Mouse (Mus musculus): ENCODE data around the gene Sel1l3. TPM values are rescaled to one million over a fixed set of nuclear protein-coding genes. Genes with fewer than 3 reads are reported as not detected.

Gene Sel1l3
- polyA plus RNA-seq (2012): 0.05 and 0.10 TPM in 2 replicates

- no peak for TF ChIP-seq GATA1 (IDR thresholded peaks at IDR 0.05; ENCODE audit: low read length)
These were observed at the start of gene Sel1l3 for GRCm38 (mm10) chr5:53213711-53214352. Gene Sel1l3 (minus strand): TSS chr5:53213927.

GRCm38 (mm10) chr5:53261999-53262398 is 48.3 kb upstream of the Sel1l3 start:
- TF ChIP-seq GATA1 (IDR thresholded peaks at IDR 0.05; ENCODE audit: low read length): no peak

GRCm38 (mm10) chr5:53259894-53260293 is 46.2 kb upstream of the Sel1l3 start:
- TF ChIP-seq GATA1 (IDR thresholded peaks at IDR 0.05; ENCODE audit: low read length): no peak

GRCm38 (mm10) chr5:53258038-53258786 is 44.5 kb upstream of the Sel1l3 start:
- TF ChIP-seq GATA1 (IDR thresholded peaks at IDR 0.05; ENCODE audit: low read length): no peak

- no peak for TF ChIP-seq GATA1 (IDR thresholded peaks at IDR 0.05; ENCODE audit: low read length)
These were observed 41.1 kb upstream of the Sel1l3 start for GRCm38 (mm10) chr5:53254821-53255220.

GRCm38 (mm10) chr5:53254154-53254553 is 40.4 kb upstream of the Sel1l3 start:
- no peak for TF ChIP-seq GATA1 (IDR thresholded peaks at IDR 0.05; ENCODE audit: low read length)

- no peak for TF ChIP-seq GATA1 (IDR thresholded peaks at IDR 0.05; ENCODE audit: low read length)
These were observed 35.8 kb upstream of the Sel1l3 start for GRCm38 (mm10) chr5:53249431-53250061.

GRCm38 (mm10) chr5:53248499-53248898 is 34.8 kb upstream of the Sel1l3 start:
- TF ChIP-seq GATA1 (IDR thresholded peaks at IDR 0.05; ENCODE audit: low read length): no peak

- TF ChIP-seq GATA1 (IDR thresholded peaks at IDR 0.05; ENCODE audit: low read length): no peak
These were observed 30.2 kb upstream of the Sel1l3 start for GRCm38 (mm10) chr5:53243933-53244332.

- no peak for TF ChIP-seq GATA1 (IDR thresholded peaks at IDR 0.05; ENCODE audit: low read length)
These were observed 29.3 kb upstream of the Sel1l3 start for GRCm38 (mm10) chr5:53242865-53243499.

- no peak for TF ChIP-seq GATA1 (IDR thresholded peaks at IDR 0.05; ENCODE audit: low read length)
These were observed 28.2 kb upstream of the Sel1l3 start for GRCm38 (mm10) chr5:53241963-53242362.

GRCm38 (mm10) chr5:53241109-53241508 is 27.4 kb upstream of the Sel1l3 start:
- no peak for TF ChIP-seq GATA1 (IDR thresholded peaks at IDR 0.05; ENCODE audit: low read length)

- TF ChIP-seq GATA1 (IDR thresholded peaks at IDR 0.05; ENCODE audit: low read length): no peak
These were observed 26.2 kb upstream of the Sel1l3 start for GRCm38 (mm10) chr5:53239831-53240440.

GRCm38 (mm10) chr5:53239189-53239588 is 25.5 kb upstream of the Sel1l3 start:
- no peak for TF ChIP-seq GATA1 (IDR thresholded peaks at IDR 0.05; ENCODE audit: low read length)

GRCm38 (mm10) chr5:53238761-53239160 is 25.0 kb upstream of the Sel1l3 start:
- TF ChIP-seq GATA1 (IDR thresholded peaks at IDR 0.05; ENCODE audit: low read length): no peak

- TF ChIP-seq GATA1 (IDR thresholded peaks at IDR 0.05; ENCODE audit: low read length): no peak
These were observed 23.0 kb upstream of the Sel1l3 start for GRCm38 (mm10) chr5:53236749-53237148.
